Mouse (Mus musculus): ENCODE results near the gene Txn1. TPM values are rescaled to one million over a fixed set of nuclear protein-coding genes. Genes with fewer than 3 reads are reported as not detected.

The Txn1 gene
- polyA plus RNA-seq, 1 experiment from 2014 or later: 231 TPM

DNA sequence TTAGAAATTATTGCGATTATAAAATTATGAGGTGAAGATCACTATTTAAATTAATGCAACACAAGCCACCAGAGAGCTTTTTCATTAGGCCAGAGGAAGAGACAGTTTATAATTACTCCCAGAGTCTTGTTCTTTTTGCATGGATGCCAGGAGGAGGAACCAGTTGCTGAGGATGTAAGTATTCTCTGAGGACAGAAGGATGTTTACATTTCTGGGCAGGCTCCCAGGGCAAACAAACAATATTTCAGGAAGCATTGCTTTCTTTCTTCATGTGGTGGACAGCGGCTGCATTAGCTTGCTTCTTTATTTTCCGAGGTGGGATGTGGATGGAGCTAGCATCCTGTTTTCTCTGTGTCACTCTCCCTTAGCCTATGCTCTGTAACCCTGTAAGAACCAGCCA lies 11.0 kb upstream of the Txn1 start:
- no peak for ATAC-seq
- WGBS (ENCODE audit: insufficient replicate concordance): 64% methylated on average over 3 of the region's 3 CpGs

DNA sequence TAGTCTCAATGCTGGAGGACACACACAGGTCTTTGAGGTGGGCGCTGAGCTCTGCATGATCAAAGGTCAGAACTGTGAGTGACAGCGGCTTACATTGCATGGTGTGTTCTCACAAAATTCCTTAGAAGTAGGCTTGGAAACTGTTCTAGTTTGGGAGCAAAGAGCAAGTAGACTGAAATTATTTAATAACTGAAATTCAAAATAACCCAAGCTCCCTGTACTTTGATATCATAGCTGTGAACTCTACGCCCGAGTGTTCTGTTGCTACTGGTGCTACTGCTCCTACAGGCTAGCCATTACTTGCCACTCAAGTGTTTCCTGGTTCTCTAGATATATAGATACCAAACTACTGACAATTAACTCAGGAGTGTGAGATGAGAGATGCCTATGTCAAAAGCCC lies 9.3 kb upstream of the Txn1 start:
- Histone ChIP-seq H3K27ac (ENCODE audit: low read depth) (no peak overlapping the region), H3K9me3 (ENCODE audit: low read length) (no peaks in the 10 kb centered on the region), H3K4me1 (ENCODE audit: insufficient read depth) (no peaks in the 10 kb centered on the region), H3K9ac (replicated peaks) (no peak overlapping the region), H3K36me3 (replicated peaks; ENCODE audit: insufficient read depth, low read length) (no peaks in the 10 kb centered on the region), H3K27me3 (ENCODE audit: insufficient read depth, low read length) (no peaks in the 10 kb centered on the region), H3K4me3 (ENCODE audit: low read depth, low read length) (no peak overlapping the region), H3K4me2 (ENCODE audit: low read depth, low read length) (no peak overlapping the region)
- TF ChIP-seq EP300 (IDR thresholded peaks at IDR 0.05; ENCODE audit: low read depth) (no peak), CTCF (IDR thresholded peaks at IDR 0.05; ENCODE audit: low read depth) (no peak)
- ATAC-seq: no peak
- DNase-seq: no peak
- 89% methylated on average over 4 of the region's 4 CpGs for WGBS (ENCODE audit: insufficient replicate concordance)

More for the DNA sequence above, 11.0 kb upstream of the Txn1 start:
- TF ChIP-seq CTCF (IDR thresholded peaks at IDR 0.05; ENCODE audit: low read depth): no peak
- TF ChIP-seq EP300 (IDR thresholded peaks at IDR 0.05; ENCODE audit: low read depth): no peak
- H3K36me3 ChIP-seq (replicated peaks; ENCODE audit: insufficient read depth, low read length): no peaks in the 10 kb centered on the region
- H3K4me3 ChIP-seq (ENCODE audit: low read depth, low read length): no peak overlapping the region
- H3K4me2 ChIP-seq (ENCODE audit: low read depth, low read length): no peak overlapping the region
- no peaks in the 10 kb centered on the region for H3K9me3 ChIP-seq (ENCODE audit: low read length)
- H3K9ac ChIP-seq (replicated peaks): no peak overlapping the region
- no peaks in the 10 kb centered on the region for H3K27me3 ChIP-seq (ENCODE audit: insufficient read depth, low read length)
- no peak for DNase-seq
- H3K27ac ChIP-seq (ENCODE audit: low read depth): no peak overlapping the region
- H3K4me1 ChIP-seq (ENCODE audit: insufficient read depth): no peaks in the 10 kb centered on the region

DNA sequence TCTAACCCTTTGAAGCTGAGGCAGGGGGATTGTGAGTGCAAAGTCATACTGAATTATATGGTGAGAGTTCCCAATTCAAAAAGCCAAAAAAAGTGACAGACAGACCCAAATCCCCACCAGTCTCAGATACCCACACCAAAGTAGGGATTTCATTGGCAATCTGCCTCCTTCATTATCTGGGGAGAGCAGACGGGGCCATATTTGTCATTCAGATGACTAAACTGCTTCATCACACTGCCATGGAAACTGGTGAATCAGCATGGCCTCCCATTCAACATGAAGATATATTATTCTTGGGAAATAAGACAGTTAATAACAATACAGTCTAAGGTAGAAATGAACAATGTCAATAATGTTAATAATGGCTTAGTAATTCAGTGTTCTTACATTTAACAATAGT lies 7.9 kb upstream of the Txn1 start:
- no peak for DNase-seq
- Histone ChIP-seq H3K9ac (replicated peaks) (no peak overlapping the region), H3K4me3 (ENCODE audit: low read depth, low read length) (no peak overlapping the region), H3K4me1 (ENCODE audit: insufficient read depth) (no peaks in the 10 kb centered on the region), H3K27me3 (ENCODE audit: insufficient read depth, low read length) (no peaks in the 10 kb centered on the region), H3K9me3 (ENCODE audit: low read length) (no peaks in the 10 kb centered on the region), H3K27ac (ENCODE audit: low read depth) (no peak overlapping the region), H3K4me2 (ENCODE audit: low read depth, low read length) (no peak overlapping the region), H3K36me3 (replicated peaks; ENCODE audit: insufficient read depth, low read length) (no peaks in the 10 kb centered on the region)
- WGBS (ENCODE audit: insufficient replicate concordance): 61% methylated on average over 1 of the region's 1 CpGs
- ATAC-seq: no peak
- TF ChIP-seq CTCF (IDR thresholded peaks at IDR 0.05; ENCODE audit: low read depth) (no peak), EP300 (IDR thresholded peaks at IDR 0.05; ENCODE audit: low read depth) (no peak)

DNA sequence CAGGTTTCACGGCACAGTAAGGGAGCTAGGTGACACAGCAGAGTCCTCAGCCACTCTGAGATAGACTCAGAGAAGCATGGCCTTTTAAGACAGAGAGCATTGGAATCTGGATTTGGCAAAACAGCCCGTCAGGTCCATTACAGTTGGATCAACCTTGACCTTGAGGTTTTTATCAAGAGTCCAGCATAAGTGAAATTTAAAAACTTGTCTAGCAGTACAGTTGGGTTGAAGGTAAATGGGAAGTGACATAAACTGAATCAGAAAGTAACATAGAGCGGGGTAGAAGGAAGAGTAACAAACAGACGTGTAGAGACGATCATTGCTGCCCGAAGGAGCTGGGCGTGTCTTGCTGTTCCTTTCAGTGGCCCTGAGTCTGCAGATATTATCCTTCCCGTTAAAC lies 2.8 kb upstream of the Txn1 start:
- ATAC-seq (no peak), DNase-seq (no peak)
- Histone ChIP-seq H3K9me3 (ENCODE audit: low read length) (no peaks in the 10 kb centered on the region), H3K4me3 (ENCODE audit: low read depth, low read length) (no peak overlapping the region), H3K27me3 (ENCODE audit: insufficient read depth, low read length) (no peaks in the 10 kb centered on the region), H3K36me3 (replicated peaks; ENCODE audit: insufficient read depth, low read length) (no peaks in the 10 kb centered on the region), H3K4me1 (ENCODE audit: insufficient read depth) (peaks cover 23% of the 10 kb centered on the region), H3K27ac (ENCODE audit: low read depth) (no peak overlapping the region), H3K9ac (replicated peaks) (no peak overlapping the region), H3K4me2 (ENCODE audit: low read depth, low read length) (no peak overlapping the region)
- no peak for TF ChIP-seq CTCF (IDR thresholded peaks at IDR 0.05; ENCODE audit: low read depth)
- TF ChIP-seq EP300 (IDR thresholded peaks at IDR 0.05; ENCODE audit: low read depth): no peak
- 73% methylated on average over 8 of the region's 8 CpGs for WGBS (ENCODE audit: insufficient replicate concordance)

DNA sequence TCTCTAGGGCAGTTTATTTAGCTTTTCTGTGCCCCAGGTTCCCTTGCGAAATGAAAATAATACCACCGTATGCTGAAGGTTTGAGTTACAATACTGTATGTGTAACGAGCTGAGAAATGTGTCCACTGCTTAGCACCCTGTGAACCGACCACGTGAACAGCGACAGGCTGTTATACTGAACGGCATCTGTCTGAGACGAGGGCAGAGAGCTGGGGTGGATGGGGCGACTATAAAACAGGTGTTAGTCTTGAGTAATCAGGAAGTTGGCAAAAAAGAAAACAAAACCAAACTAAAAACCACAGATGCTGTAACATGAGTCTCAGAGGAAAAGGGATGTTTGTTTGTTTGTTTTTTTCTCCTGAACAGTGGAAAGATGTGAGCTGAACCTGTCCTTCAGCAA lies 1.9 kb upstream of the Txn1 start:
- TF ChIP-seq CTCF (IDR thresholded peaks at IDR 0.05; ENCODE audit: low read depth): no peak
- no peak for TF ChIP-seq EP300 (IDR thresholded peaks at IDR 0.05; ENCODE audit: low read depth)
- Histone ChIP-seq H3K9me3 (ENCODE audit: low read length) (no peaks in the 10 kb centered on the region), H3K27me3 (ENCODE audit: insufficient read depth, low read length) (no peaks in the 10 kb centered on the region), H3K4me2 (ENCODE audit: low read depth, low read length) (peak overlapping the region; percentile 88), H3K27ac (ENCODE audit: low read depth) (no peak overlapping the region), H3K36me3 (replicated peaks; ENCODE audit: insufficient read depth, low read length) (no peaks in the 10 kb centered on the region), H3K4me3 (ENCODE audit: low read depth, low read length) (no peak overlapping the region), H3K9ac (replicated peaks) (no peak overlapping the region), H3K4me1 (ENCODE audit: insufficient read depth) (peaks cover 31% of the 10 kb centered on the region)
- ATAC-seq (no peak), DNase-seq (no peak)
- 70% methylated on average over 9 of the region's 9 CpGs for WGBS (ENCODE audit: insufficient replicate concordance)

DNA sequence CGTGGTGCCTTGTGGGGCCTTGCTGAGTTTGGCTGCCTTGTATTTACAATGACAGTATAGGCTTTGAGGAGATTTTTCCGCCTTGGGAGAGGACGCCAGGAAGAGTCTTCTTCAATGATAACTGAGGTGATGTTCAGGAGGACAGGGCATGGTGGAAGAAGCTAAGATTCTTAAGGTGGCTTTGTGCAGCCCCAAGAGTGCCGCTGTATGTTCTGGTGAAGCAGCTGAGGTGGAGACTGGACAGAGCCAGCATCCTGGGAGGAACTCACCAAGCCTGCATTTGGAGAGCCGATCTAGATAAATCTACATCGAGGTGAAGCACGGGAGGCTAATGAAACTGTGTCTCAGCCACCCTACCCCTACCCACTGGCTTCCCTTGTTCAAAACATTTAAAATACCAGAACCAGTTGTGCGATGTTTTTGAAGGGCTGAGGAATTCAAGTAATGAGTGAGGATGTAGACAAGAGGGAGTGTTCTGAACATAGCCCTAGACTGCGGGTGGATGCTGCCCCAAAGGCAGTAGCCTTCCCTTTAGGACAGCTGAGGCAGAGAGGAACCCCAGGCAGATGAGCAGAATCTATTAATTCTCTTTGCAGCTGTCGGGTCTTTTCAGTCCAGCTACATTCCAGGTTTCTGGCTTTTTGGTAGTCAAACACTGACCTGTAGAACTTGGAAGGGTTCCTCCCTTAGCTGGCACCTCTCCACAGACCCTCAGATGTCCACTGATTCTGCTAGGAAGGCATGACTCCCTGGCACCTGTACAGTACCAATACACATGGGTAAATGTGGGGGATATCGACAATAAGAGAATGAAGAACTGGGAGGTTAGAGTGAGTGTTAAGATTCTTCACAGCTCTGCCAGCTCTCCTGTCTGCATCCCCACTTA lies 1.2 kb upstream of the Txn1 start:
- Histone ChIP-seq H3K27me3 (ENCODE audit: insufficient read depth, low read length) (no peaks in the 10 kb centered on the region), H3K4me1 (ENCODE audit: insufficient read depth) (peaks cover 33% of the 10 kb centered on the region), H3K9ac (replicated peaks) (peak overlapping the region; percentile 78), H3K27ac (ENCODE audit: low read depth) (peak overlapping the region; percentile 98), H3K36me3 (replicated peaks; ENCODE audit: insufficient read depth, low read length) (no peaks in the 10 kb centered on the region), H3K9me3 (ENCODE audit: low read length) (no peaks in the 10 kb centered on the region), H3K4me3 (ENCODE audit: low read depth, low read length) (peak overlapping the region; percentile 68), H3K4me2 (ENCODE audit: low read depth, low read length) (peak overlapping the region; percentile 88)
- DNase-seq (no peak), ATAC-seq (no peak)
- TF ChIP-seq CTCF (IDR thresholded peaks at IDR 0.05; ENCODE audit: low read depth) (no peak), EP300 (IDR thresholded peaks at IDR 0.05; ENCODE audit: low read depth) (no peak)
- 41% methylated on average over 11 of the region's 11 CpGs for WGBS (ENCODE audit: insufficient replicate concordance)

Data from liver, postnatal 0 days (tissue).